Mouse (Mus musculus) lung, adult 2 months (tissue): ENCODE measurements around the gene Fam207a. TPM values are rescaled to one million over a fixed set of nuclear protein-coding genes. Genes with fewer than 3 reads are reported as not detected.
A peak's percentile ranks its signal among the peaks of the same experiment; 100 is the strongest.

ENCODE experiments used
- DNase-seq: peaks from one replicate; pipeline ENCODE4 v3.0.0; 2022
- H3K4me1 ChIP-seq: fragments of 200-500 bp; 2 replicates; pipeline ENCODE4 v1.6.1; 2011; ENCODE audit warnings: low read length; ENCODE audit not compliant: control insufficient read depth, insufficient read depth
- H3K4me3 ChIP-seq: fragments of 200-500 bp; replicated peaks from 2 replicates; pipeline ENCODE3; 2011; ENCODE audit warnings: low read depth, mild to moderate bottlenecking, control low read depth, low read length; ENCODE audit errors: extremely low read depth
- CTCF ChIP-seq: fragments of 200-500 bp; IDR thresholded peaks from 2 replicates; pipeline ENCODE4 v1.5.1; 2011; ENCODE audit warnings: mild to moderate bottlenecking, low read length, control low read depth; ENCODE audit not compliant: insufficient read depth
- POLR2A ChIP-seq: fragments of 200-500 bp; IDR thresholded peaks from 2 replicates; pipeline ENCODE4 v1.6.1; 2011; ENCODE audit warnings: low read depth, mild to moderate bottlenecking, control low read depth, low read length, borderline replicate concordance; ENCODE audit errors: extremely low read depth
- WGBS: fragments of 180-500 bp; shearing (Covaris S2); methylation state at CpG from one replicate; pipeline ENCODE4 v1.1.7; 2018; 5-methylcytosine and 5-hydroxymethylcytosine counted together
- polyA plus RNA-seq: library from polyadenylated mRNA; depleted of rRNA; stranded (reverse); fragments of >200 nt; gene quantifications from 2 replicates; pipeline ENCODE4 v1.2.3, GENCODE M21; 2012

Gene Fam207a
- polyA plus RNA-seq, 1 experiment = 24.7 TPM

GRCm38 (mm10) chr10:77504143-77504542 lies 11.4 kb downstream of the Fam207a start:
- no peak overlapping the region for H3K4me3 ChIP-seq
- H3K4me1 ChIP-seq = peaks cover 9% of the 10 kb centered on the region
- TF ChIP-seq CTCF = no peak
- WGBS = 75% methylated on average over 6 of the region's 6 CpGs
- DNase-seq = no peak

GRCm38 (mm10) chr10:77502967-77503922 lies 12.3 kb downstream of the Fam207a start:
- DNase-seq = no peak
- no peak for TF ChIP-seq POLR2A
- no peak for TF ChIP-seq CTCF
- Histone ChIP-seq H3K4me3 (no peak overlapping the region), H3K4me1 (peaks cover 7% of the 10 kb centered on the region; the same call in 1 of the 2 replicates)
- WGBS = 75% methylated on average over 25 of the region's 25 CpGs

- H3K4me3 ChIP-seq = no peak overlapping the region
- 60% methylated on average over 14 of the region's 14 CpGs for WGBS
- no peak for DNase-seq
- TF ChIP-seq CTCF = no peak
- no peak for TF ChIP-seq POLR2A
- peaks cover 7% of the 10 kb centered on the region; the same call in 1 of the 2 replicates for H3K4me1 ChIP-seq
Observed at GRCm38 (mm10) chr10:77500636-77501035, 14.9 kb downstream of the Fam207a start.

- H3K4me3 ChIP-seq = no peak overlapping the region
- peaks cover 2% of the 10 kb centered on the region; the same call in 1 of the 2 replicates for H3K4me1 ChIP-seq
- WGBS = 71% methylated on average over 6 of the region's 6 CpGs
- TF ChIP-seq CTCF = no peak
- TF ChIP-seq POLR2A = no peak
- DNase-seq = no peak
Observed at GRCm38 (mm10) chr10:77498254-77498653, 17.3 kb downstream of the Fam207a start.

- peaks cover 2% of the 10 kb centered on the region; the same call in 1 of the 2 replicates for H3K4me1 ChIP-seq
- TF ChIP-seq POLR2A (no peak), CTCF (no peak)
- 88% methylated on average over 13 of the region's 13 CpGs for WGBS
- H3K4me3 ChIP-seq = no peak overlapping the region
- DNase-seq = no peak
Observed at GRCm38 (mm10) chr10:77497185-77497584, 18.4 kb downstream of the Fam207a start.

- Histone ChIP-seq H3K4me3 (no peak overlapping the region), H3K4me1 (no peaks in the 10 kb centered on the region)
- 98% methylated on average over 3 of the region's 3 CpGs for WGBS
- no peak for TF ChIP-seq POLR2A
- no peak for TF ChIP-seq CTCF
- no peak for DNase-seq
Observed at GRCm38 (mm10) chr10:77492885-77493284, 22.7 kb downstream of the Fam207a start.

GRCm38 (mm10) chr10:77491585-77491984 lies 24.0 kb downstream of the Fam207a start:
- H3K4me3 ChIP-seq = no peak overlapping the region
- no peak for DNase-seq
- TF ChIP-seq CTCF (no peak), POLR2A (no peak)
- WGBS = 72% methylated on average over 6 of the region's 6 CpGs
- H3K4me1 ChIP-seq = no peaks in the 10 kb centered on the region

GRCm38 (mm10) chr10:77488168-77488567 lies 27.4 kb downstream of the Fam207a start:
- TF ChIP-seq CTCF (no peak), POLR2A (no peak)
- no peak for DNase-seq
- peaks cover 9% of the 10 kb centered on the region; the same call in 1 of the 2 replicates for H3K4me1 ChIP-seq
- WGBS = 83% methylated on average over 7 of the region's 7 CpGs
- no peak overlapping the region for H3K4me3 ChIP-seq

GRCm38 (mm10) chr10:77485786-77486185 lies 29.8 kb downstream of the Fam207a start:
- no peak for TF ChIP-seq CTCF
- no peak for TF ChIP-seq POLR2A
- peaks cover 11% of the 10 kb centered on the region; the same call in 1 of the 2 replicates for H3K4me1 ChIP-seq
- no peak for DNase-seq
- no peak overlapping the region for H3K4me3 ChIP-seq
- WGBS = 89% methylated on average over 3 of the region's 3 CpGs

- WGBS = 8% methylated on average over 18 of the region's 18 CpGs
- no peak for TF ChIP-seq POLR2A
- TF ChIP-seq CTCF = no peak
- peaks cover 11% of the 10 kb centered on the region; the same call in 1 of the 2 replicates for H3K4me1 ChIP-seq
- DNase-seq = peak; percentile 70
- no peak overlapping the region for H3K4me3 ChIP-seq
Observed at GRCm38 (mm10) chr10:77484205-77484935, 31.2 kb downstream of the Fam207a start.
